Mouse (Mus musculus) liver, postnatal 0 days (tissue): ENCODE results near the gene Gm20716. TPM values are rescaled to one million over a fixed set of nuclear protein-coding genes. Genes with fewer than 3 reads are reported as not detected.
"Not testable (repeated sequence)": the region's sequence is repeated elsewhere in the genome, so short reads cannot be mapped to it uniquely, and the experiment has no call there.

Experiments
- ATAC-seq: fragments of 200-750 bp; cut with Nextera tagmentation; 2 replicates; pipeline ENCODE4 v1.8.0; 2017; ENCODE audit warnings: mild to moderate bottlenecking, moderate library complexity
- DNase-seq: peaks from one replicate; pipeline ENCODE4 v3.0.0-alpha.2; 2016
- H3K27ac ChIP-seq: fragments of 300-500 bp; sonication (generic); 2 replicates; pipeline ENCODE4 v1.5.1; 2014; ENCODE audit warnings: antibody characterized with exemption, moderate library complexity, mild to moderate bottlenecking, low read depth
- H3K27me3 ChIP-seq: fragments of 300-500 bp; sonication (generic); 2 replicates; pipeline ENCODE4 v1.6.1; 2014; ENCODE audit warnings: low read length, control low read depth, mixed read lengths; ENCODE audit not compliant: insufficient read depth
- H3K36me3 ChIP-seq: fragments of 300-500 bp; sonication (generic); replicated peaks from 2 replicates; pipeline ENCODE4 v1.6.1; 2014; ENCODE audit warnings: mild to moderate bottlenecking, control low read depth, low read length, moderate library complexity, mixed read lengths; ENCODE audit not compliant: insufficient read depth
- H3K4me1 ChIP-seq: fragments of 300-500 bp; sonication (generic); 2 replicates; pipeline ENCODE4 v1.6.1; 2014; ENCODE audit warnings: antibody characterized with exemption, mild to moderate bottlenecking, control low read depth; ENCODE audit not compliant: insufficient read depth
- H3K4me2 ChIP-seq: fragments of 300-500 bp; sonication (generic); 2 replicates; pipeline ENCODE4 v1.6.1; 2014; ENCODE audit warnings: low read depth, mild to moderate bottlenecking, low read length, moderate library complexity, mixed read lengths
- H3K4me3 ChIP-seq: fragments of 300-500 bp; sonication (generic); 2 replicates; pipeline ENCODE4 v1.5.1; 2014; ENCODE audit warnings: low read depth, low read length
- H3K9ac ChIP-seq: fragments of 300-500 bp; sonication (generic); replicated peaks from 2 replicates; pipeline ENCODE4 v1.6.1; 2014; ENCODE audit warnings: mild to moderate bottlenecking, moderate library complexity
- H3K9me3 ChIP-seq: fragments of 300-500 bp; sonication (generic); 2 replicates; pipeline ENCODE4 v1.6.1; 2016; ENCODE audit warnings: mild to moderate bottlenecking, control low read depth, low read length, mixed read lengths
- CTCF ChIP-seq: sonication (generic); IDR thresholded peaks from 2 replicates; pipeline ENCODE4 v1.5.1; 2016; ENCODE audit warnings: antibody characterized with exemption, low read depth
- EP300 ChIP-seq: IDR thresholded peaks from 2 replicates; pipeline ENCODE4 v1.6.1; 2016; ENCODE audit warnings: antibody characterized with exemption, low read depth, mild to moderate bottlenecking
- WGBS: fragments of 180-500 bp; shearing (Covaris S2); extraction: QIAGEN DNeasy Blood & Tissue Kit; methylation state at CpG from one replicate; pipeline ENCODE4 v1.1.7; 2014; ENCODE audit not compliant: insufficient replicate concordance; 5-methylcytosine and 5-hydroxymethylcytosine counted together
- polyA plus RNA-seq: library from polyadenylated mRNA; unstranded; fragments of >200 nt; fragmentation: Nextera tagmentation; extraction: Ambion mirVana; gene quantifications from 2 replicates; pipeline ENCODE4 v1.2.1, GENCODE M21; 2015

Gm20716 gene
- polyA plus RNA-seq, 1 experiment from 2014 or later = 2.8 TPM

DNA sequence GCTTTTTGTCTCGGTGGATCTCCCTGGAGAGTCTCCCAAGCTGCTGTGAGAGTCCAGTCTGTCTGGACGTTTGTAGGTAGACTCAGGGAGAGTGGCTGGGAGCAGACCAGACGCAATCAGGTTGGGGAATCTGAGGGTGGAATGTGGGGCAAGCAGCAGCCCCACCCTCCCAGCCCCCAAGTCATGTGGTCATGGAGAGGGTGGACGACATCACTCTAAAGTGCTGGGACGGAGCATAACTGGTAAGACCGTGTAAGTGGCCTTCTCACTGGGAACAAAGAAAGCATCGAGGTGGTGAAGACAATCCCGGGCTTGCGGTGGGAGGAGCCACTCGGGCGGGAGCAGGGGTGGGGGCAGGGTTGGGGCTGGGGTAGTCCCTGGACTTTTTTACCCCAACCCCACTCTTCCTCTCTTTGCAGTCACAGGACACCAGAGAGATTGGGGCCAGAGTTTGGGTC, 68.6 kb downstream of the Gm20716 start:
- Histone ChIP-seq H3K36me3 (no peaks in the 10 kb centered on the region), H3K4me3 (peak overlapping the region; percentile 31; the same call in 1 of the 2 replicates), H3K9me3 (no peaks in the 10 kb centered on the region), H3K9ac (peak overlapping the region; percentile 48), H3K4me2 (peak overlapping the region; percentile 55), H3K27ac (0 out of 2 replicates have a peak overlapping the region, but pooled peaks have one; percentile 7), H3K4me1 (peaks cover 24% of the 10 kb centered on the region), H3K27me3 (0 out of 2 replicates have a peak, but pooled peaks cover 4% of the 10 kb centered on the region)
- WGBS = 9% methylated on average over 11 of the region's 11 CpGs
- ATAC-seq (no peak), DNase-seq (no peak)
- no peak for TF ChIP-seq EP300
- no peak for TF ChIP-seq CTCF

DNA sequence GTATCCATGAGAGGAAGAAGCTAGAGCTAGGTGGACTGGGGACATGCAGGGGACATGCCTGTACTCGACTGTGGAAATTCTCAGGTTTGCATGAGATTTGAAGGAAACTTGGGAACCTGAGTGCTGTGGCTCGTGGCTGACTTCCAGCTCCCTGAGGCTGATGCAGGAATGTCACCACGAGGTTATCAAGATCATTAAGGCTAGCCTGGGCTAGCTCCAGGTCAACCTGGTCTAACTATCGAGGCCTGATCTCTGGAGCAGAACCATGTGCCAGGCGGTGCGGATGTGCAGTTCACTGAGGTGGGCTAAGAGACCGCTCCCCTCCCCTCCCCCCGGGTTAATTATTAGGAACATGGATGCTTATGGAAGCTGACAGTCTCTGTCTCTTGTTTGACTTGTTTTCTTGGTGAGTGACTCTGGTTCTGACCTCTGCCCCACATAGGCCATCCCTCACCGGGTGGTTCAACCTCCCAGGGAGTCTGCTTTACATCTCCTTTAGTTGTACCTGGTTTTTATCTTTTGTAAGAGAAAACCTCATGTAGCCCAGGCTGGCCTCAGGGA, 69.7 kb downstream of the Gm20716 start:
- Histone ChIP-seq H3K9me3 (no peaks in the 10 kb centered on the region), H3K36me3 (no peaks in the 10 kb centered on the region), H3K4me1 (peaks cover 27% of the 10 kb centered on the region), H3K27ac (peak overlapping the region; percentile 90), H3K4me2 (no peak overlapping the region), H3K27me3 (0 out of 2 replicates have a peak, but pooled peaks cover 4% of the 10 kb centered on the region), H3K4me3 (no peak overlapping the region), H3K9ac (no peak overlapping the region)
- DNase-seq (no peak), ATAC-seq (no peak)
- 64% methylated on average over 9 of the region's 9 CpGs for WGBS
- TF ChIP-seq CTCF = no peak
- no peak for TF ChIP-seq EP300

DNA sequence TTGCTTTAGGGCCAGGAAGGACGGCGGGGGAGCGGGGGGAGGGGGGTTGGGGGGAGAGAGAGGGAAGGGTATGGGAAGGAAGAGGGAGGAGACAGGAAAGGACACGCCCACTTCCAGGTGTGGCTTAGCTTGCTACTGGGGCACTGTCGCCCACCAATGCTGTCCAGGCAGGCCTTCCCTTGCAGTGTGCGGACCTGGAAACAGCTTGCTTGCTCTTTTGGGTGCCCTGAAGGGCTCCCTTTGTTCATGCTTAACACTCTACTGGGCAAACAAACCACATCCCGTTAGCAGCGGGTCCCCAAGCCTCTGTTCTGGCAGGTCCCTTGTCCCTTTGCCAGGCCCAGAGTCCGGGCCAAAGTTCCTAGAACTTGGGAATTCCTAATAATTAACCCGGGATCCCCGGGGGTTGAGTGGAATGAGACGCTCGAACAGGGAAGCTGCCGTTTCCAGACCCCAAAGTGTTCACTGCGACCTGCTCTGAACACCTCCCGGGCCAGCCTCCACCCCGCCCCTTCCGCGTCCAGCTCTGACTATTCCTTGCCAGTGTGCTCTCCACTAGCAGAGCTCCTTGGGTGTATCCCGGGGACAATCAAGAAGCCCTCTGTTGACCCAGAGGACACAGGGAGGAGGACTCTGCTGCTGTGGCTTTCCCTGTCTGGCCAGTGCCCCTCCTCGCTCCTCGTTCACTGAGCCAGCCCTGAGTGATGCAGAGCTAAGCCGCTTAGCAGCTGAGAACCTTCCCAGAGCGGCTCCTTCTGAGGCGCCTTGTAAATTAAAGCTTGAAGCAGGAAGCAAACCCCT, 71.1 kb downstream of the Gm20716 start:
- Histone ChIP-seq H3K4me2 (peak overlapping the region; percentile 75), H3K36me3 (no peaks in the 10 kb centered on the region), H3K27ac (peak overlapping the region; percentile 90), H3K4me3 (peak overlapping the region; percentile 32), H3K9ac (peak overlapping the region; percentile 57), H3K27me3 (0 out of 2 replicates have a peak, but pooled peaks cover 4% of the 10 kb centered on the region), H3K4me1 (peaks cover 40% of the 10 kb centered on the region), H3K9me3 (no peaks in the 10 kb centered on the region)
- DNase-seq (peak; percentile 75), ATAC-seq (peak; percentile 57)
- WGBS = 1% methylated on average over 25 of the region's 25 CpGs
- no peak for TF ChIP-seq EP300
- TF ChIP-seq CTCF = no peak

DNA sequence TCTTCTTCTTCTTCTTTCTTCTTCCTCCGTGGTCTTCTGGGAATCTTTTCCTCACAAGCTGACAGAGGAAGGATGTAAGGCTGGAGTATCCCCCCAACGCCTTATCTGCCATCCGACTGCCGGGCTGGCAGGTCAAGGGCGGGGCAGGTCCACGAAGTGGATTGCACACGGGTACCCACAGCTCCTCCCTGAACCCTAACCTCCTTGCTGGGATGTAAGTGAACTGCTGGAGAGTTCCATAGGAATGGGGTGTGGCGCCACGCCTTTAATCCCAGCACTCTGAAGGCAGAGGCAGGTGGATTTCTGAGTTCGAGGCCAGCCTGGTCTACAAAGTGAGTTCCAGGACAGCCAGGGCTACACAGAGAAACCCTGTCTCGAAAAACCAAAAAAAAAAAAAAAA, 72.2 kb downstream of the Gm20716 start:
- not testable (repeated sequence) for DNase-seq, H3K4me2 ChIP-seq, H3K9me3 ChIP-seq, ATAC-seq, H3K36me3 ChIP-seq, H3K9ac ChIP-seq, H3K27me3 ChIP-seq, H3K4me3 ChIP-seq
- 32% methylated on average over 9 of the region's 11 CpGs for WGBS
- Histone ChIP-seq H3K27ac (peak overlapping the region; percentile 90; the same call in 1 of the 2 replicates), H3K4me1 (peaks cover 49% of the 10 kb centered on the region)

DNA sequence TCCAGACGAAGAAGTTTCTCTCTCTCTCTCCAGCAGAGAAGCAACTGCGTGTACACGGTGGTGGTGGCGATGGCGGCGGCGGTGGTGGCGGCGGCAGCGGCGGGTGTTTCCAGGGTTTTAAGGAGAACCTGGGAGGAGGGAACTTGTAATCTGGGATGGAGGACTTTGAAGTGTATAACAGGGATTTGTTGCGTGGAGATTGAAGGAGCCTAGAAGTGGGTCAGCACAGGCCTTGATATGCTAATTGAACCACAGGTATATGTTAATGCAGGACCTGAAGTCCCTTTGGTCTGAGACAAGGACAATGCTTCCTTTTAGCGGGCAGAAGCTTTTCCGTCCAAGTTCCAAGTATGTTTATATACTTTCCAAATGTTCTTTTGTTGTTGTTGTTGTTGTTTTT, 73.8 kb downstream of the Gm20716 start:
- ATAC-seq = no peak
- no peaks in the 10 kb centered on the region for H3K27me3 ChIP-seq
- TF ChIP-seq CTCF = no peak
- no peak overlapping the region for H3K9ac ChIP-seq
- no peak overlapping the region for H3K4me2 ChIP-seq
- H3K4me3 ChIP-seq = no peak overlapping the region
- no peak for DNase-seq
- H3K4me1 ChIP-seq = peaks cover 36% of the 10 kb centered on the region
- H3K36me3 ChIP-seq = no peaks in the 10 kb centered on the region
- no peak overlapping the region for H3K27ac ChIP-seq
- 82% methylated on average over 14 of the region's 14 CpGs for WGBS
- H3K9me3 ChIP-seq = no peaks in the 10 kb centered on the region

DNA sequence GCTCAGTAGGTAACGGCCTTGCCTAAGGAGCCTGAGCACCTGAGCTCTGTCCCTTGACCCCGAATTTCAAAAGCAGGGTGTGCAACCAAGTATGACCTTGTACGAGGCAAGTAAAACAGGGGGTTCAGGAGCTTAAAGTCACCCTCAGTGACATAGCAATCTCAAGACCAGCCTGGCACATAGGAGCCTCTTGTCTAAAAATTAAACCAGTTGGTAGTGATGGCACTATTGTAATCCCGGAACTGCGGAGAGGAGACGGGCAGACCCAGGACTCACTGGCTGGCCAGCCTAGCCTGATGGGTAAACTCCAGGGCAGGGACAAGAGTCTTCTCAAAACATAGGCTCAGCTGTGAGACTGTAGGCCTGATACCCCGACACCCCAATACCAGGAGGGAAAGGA, 74.5 kb downstream of the Gm20716 start:
- DNase-seq = no peak
- H3K4me1 ChIP-seq = peaks cover 36% of the 10 kb centered on the region

More for the DNA sequence above, 74.5 kb downstream of the Gm20716 start:
- WGBS = 84% methylated on average over 7 of the region's 7 CpGs
- Histone ChIP-seq H3K4me2 (no peak overlapping the region), H3K27me3 (no peaks in the 10 kb centered on the region), H3K4me3 (no peak overlapping the region), H3K36me3 (no peaks in the 10 kb centered on the region), H3K9ac (no peak overlapping the region), H3K9me3 (no peaks in the 10 kb centered on the region), H3K27ac (peak overlapping the region; percentile 82; the same call in 1 of the 2 replicates)
- TF ChIP-seq CTCF = no peak
- no peak for TF ChIP-seq EP300
- ATAC-seq = no peak
